Mouse (Mus musculus) lung, postnatal 0 days (tissue): ENCODE results near the gene Eya2.

Experiments
- CTCF ChIP-seq: IDR thresholded peaks from 2 replicates; pipeline ENCODE4 v1.5.1; 2016; ENCODE audit warnings: antibody characterized with exemption, mild to moderate bottlenecking
- EP300 ChIP-seq: IDR thresholded peaks from 2 replicates; pipeline ENCODE4 v1.6.1; 2016; ENCODE audit warnings: antibody characterized with exemption, mild to moderate bottlenecking, control low read depth

DNA sequence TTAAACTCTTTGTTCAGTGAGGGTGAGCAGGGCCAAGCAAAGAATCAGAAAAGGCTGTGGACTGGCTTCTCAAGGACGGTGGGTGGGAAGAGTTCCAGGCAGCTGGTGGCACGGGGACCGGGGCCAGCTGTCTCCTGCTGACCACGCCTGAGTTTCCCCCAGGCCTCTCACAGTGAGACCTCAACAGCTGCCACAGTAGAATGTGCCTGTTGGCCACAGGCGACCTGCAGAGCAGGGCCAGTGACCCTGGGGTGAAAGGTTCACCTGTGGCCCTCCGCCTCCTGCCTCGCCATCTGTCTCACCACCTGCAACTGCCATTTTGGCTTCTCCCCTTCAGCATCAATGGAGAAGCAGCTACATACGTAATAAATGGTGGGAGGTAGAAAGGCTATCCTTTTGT lies 35.1 kb downstream of the Eya2 start:
- no peak for TF ChIP-seq CTCF
- TF ChIP-seq EP300, result no peak
